Mouse (Mus musculus) lung, postnatal 0 days (tissue): ENCODE results near the gene Stxbp3.

ENCODE experiments used
- CTCF ChIP-seq: IDR thresholded peaks from 2 replicates; pipeline ENCODE4 v1.5.1; 2016; ENCODE audit warnings: antibody characterized with exemption, mild to moderate bottlenecking
- EP300 ChIP-seq: IDR thresholded peaks from 2 replicates; pipeline ENCODE4 v1.6.1; 2016; ENCODE audit warnings: antibody characterized with exemption, mild to moderate bottlenecking, control low read depth

- TF ChIP-seq EP300 (no peak), CTCF (no peak)
These were observed 34.7 kb downstream of the Stxbp3 start for GRCm38 (mm10) chr3:108805622-108806021.
